Mouse (Mus musculus) hindbrain, embryonic 10.5 days (tissue): Measurements from ENCODE around the gene Chac2. TPM values are rescaled to one million over a fixed set of nuclear protein-coding genes. Genes with fewer than 3 reads are reported as not detected.
"Not testable (repeated sequence)": the region's sequence is repeated elsewhere in the genome, so short reads cannot be mapped to it uniquely, and the experiment has no call there.

Experiments
- DNase-seq: peaks from one replicate; pipeline ENCODE4 v3.0.0-alpha.2; 2017; ENCODE audit warnings: low spot score
- H3K27ac ChIP-seq: fragments of 300-500 bp; sonication (generic); 2 replicates; pipeline ENCODE4 v1.5.1; 2016; ENCODE audit warnings: mild to moderate bottlenecking, moderate library complexity
- H3K27me3 ChIP-seq: fragments of 300-500 bp; sonication (generic); 2 replicates; pipeline ENCODE4 v1.6.1; 2016; ENCODE audit warnings: mild to moderate bottlenecking; ENCODE audit not compliant: poor library complexity, insufficient read depth, severe bottlenecking
- H3K36me3 ChIP-seq: fragments of 300-500 bp; sonication (generic); 2 replicates; pipeline ENCODE4 v1.6.1; 2016; ENCODE audit warnings: mild to moderate bottlenecking, moderate library complexity
- H3K4me1 ChIP-seq: fragments of 300-500 bp; sonication (generic); replicated peaks from 2 replicates; pipeline ENCODE4 v1.6.1; 2016; ENCODE audit warnings: mild to moderate bottlenecking
- H3K4me3 ChIP-seq: fragments of 300-500 bp; sonication (generic); 2 replicates; pipeline ENCODE4 v1.5.1; 2016; ENCODE audit warnings: mild to moderate bottlenecking, moderate library complexity
- H3K9me3 ChIP-seq: fragments of 300-500 bp; sonication (generic); 2 replicates; pipeline ENCODE4 v1.6.1; 2016; ENCODE audit warnings: mild to moderate bottlenecking, moderate library complexity
- WGBS: fragments of 180-500 bp; shearing (Covaris S2); methylation state at CpG from one replicate; pipeline ENCODE4 v1.1.7; 2016; 5-methylcytosine and 5-hydroxymethylcytosine counted together
- polyA plus RNA-seq: library from polyadenylated mRNA; unstranded; fragments of >200 nt; fragmentation: Nextera tagmentation; extraction: Ambion mirVana; gene quantifications from 2 replicates; pipeline ENCODE4 v1.2.1, GENCODE M21; 2016

Chac2 gene
- 10.2 and 11.0 TPM in 2 replicates for polyA plus RNA-seq

- Histone ChIP-seq H3K36me3 (no peaks in the 10 kb centered on the region), H3K9me3 (no peaks in the 10 kb centered on the region), H3K4me1 (peaks cover 10% of the 10 kb centered on the region), H3K27me3 (no peaks in the 10 kb centered on the region), H3K27ac (peak within 1 kb of the TSS; percentile 89), H3K4me3 (peak within 1 kb of the TSS; percentile 67)
- WGBS: 1% methylated on average over 22 of the region's 22 CpGs
- DNase-seq: peak; percentile 79
Observed at GRCm38 (mm10) chr11:30985877-30986624, at the start of gene Chac2. Gene Chac2 (minus strand): TSS chr11:30986350.

- Histone ChIP-seq H3K4me1 (no peaks in the 10 kb centered on the region), H3K4me3 (no peak overlapping the region), H3K9me3 (peaks cover 13% of the 10 kb centered on the region), H3K27ac (no peak overlapping the region), H3K27me3 (no peaks in the 10 kb centered on the region), H3K36me3 (peaks cover 33% of the 10 kb centered on the region)
- 90% methylated on average over 4 of the region's 4 CpGs for WGBS
- DNase-seq: no peak
Observed at GRCm38 (mm10) chr11:31034958-31035357, 48.8 kb upstream of the Chac2 start.

DNA sequence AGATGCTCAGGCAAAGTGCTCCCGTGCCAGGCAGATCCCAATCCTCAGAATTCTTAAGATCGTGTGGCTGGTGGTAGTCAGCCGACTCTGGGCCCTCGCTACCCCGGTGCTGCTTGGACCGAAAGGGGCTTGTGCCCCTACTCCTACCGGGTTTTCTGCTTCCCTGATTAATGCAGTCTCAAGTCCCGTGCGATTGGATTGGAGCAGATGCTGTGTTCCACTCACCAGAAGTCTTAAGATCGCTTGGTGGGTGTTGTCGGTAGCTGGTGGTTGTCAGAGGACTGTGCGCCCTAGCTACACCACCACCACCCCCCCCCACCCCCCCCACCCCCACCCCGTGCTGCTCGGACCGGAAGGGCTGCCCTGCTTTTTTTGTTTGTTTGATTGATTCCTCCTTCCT is 31.3 kb upstream of the Chac2 start:
- H3K36me3 ChIP-seq, H3K4me1 ChIP-seq, H3K9me3 ChIP-seq, H3K27me3 ChIP-seq, DNase-seq, H3K27ac ChIP-seq, H3K4me3 ChIP-seq: not testable (repeated sequence)
- WGBS: 66% methylated on average over 15 of the region's 15 CpGs

DNA sequence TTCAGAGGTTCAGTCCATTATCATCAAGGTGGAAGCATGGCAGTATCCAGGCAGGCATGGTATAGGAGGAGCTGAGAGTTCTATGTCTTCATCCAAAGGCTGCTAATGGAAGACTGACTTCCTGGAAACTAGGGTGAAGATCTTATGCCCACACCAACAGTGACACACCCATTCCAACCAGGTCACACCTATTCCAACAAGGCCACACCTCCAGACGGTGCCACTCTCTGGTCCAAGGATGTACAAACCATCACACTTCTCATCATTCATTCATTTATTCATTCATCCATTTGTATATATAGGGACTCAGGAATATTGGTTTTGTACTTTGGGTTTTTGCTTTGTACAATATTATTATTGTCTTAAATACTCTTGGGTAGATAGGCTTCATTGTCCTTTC is 23.5 kb upstream of the Chac2 start:
- not testable (repeated sequence) for H3K27me3 ChIP-seq, H3K4me3 ChIP-seq, H3K27ac ChIP-seq, H3K4me1 ChIP-seq, H3K9me3 ChIP-seq, DNase-seq
- 93% methylated on average over 1 of the region's 1 CpGs for WGBS
- H3K36me3 ChIP-seq: peaks cover 16% of the 10 kb centered on the region

DNA sequence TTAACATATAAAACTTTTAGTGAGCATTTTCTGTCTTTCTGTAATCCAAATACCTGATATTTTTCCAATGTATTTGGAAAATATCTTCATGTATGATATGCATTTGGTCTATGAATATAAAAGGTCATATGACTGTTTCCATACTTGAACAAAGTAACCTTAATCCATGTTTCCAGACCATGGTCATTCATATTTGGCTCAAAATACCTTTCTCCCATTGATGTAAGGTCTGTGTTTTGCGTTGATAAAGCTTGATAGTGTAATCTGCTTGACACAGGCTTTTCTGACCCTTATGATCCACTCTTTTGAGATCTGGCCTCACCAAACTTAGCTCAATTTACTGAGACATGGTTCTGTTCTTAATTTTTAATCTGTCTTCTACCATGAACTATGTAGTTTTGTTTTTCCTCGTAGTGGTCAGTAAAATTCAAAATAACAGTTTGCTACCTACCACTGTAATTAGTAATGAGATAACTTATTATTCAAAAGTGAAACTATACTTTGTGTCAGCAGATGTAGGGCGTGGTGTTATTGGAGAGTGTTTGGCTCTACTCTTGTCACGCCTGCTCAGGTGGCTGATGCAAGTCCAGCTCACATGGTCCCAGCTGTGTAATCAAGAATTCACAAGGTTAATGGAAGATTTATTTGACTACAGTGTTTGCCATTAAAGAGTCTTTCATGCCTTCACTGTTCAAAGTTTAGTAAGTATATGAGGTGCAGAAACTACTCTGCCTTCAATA is 15.2 kb upstream of the Chac2 start:
- H3K4me1 ChIP-seq: no peaks in the 10 kb centered on the region
- 88% methylated on average over 4 of the region's 4 CpGs for WGBS
- no peaks in the 10 kb centered on the region for H3K27me3 ChIP-seq
- H3K36me3 ChIP-seq: peaks cover 3% of the 10 kb centered on the region; the same call in 1 of the 2 replicates
- H3K4me3 ChIP-seq: no peak overlapping the region
- no peak for DNase-seq
- no peaks in the 10 kb centered on the region for H3K9me3 ChIP-seq
- H3K27ac ChIP-seq: no peak overlapping the region

DNA sequence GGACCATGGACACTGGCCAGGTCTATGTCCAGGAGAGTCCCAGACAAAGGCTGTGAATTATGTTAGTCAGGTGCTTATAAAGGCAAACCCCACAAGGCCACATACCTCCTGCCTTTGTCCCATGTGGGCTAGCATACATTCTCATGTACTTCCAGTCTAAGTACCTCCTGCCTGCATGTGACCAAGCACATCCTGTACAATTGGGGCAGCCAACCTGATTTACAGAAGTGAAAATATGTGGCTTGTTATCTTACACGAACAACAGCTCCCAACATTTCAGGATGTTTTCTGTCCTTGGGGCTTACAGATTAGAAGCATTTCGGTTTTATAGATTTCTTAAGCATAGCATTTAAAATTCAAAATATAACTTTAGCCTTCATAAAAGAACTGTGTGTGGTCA is 13.9 kb upstream of the Chac2 start:
- Histone ChIP-seq H3K4me3 (no peak overlapping the region), H3K9me3 (no peaks in the 10 kb centered on the region), H3K4me1 (no peaks in the 10 kb centered on the region), H3K27me3 (no peaks in the 10 kb centered on the region), H3K36me3 (no peaks in the 10 kb centered on the region), H3K27ac (no peak overlapping the region)
- no peak for DNase-seq
- 97% methylated on average over 2 of the region's 2 CpGs for WGBS

DNA sequence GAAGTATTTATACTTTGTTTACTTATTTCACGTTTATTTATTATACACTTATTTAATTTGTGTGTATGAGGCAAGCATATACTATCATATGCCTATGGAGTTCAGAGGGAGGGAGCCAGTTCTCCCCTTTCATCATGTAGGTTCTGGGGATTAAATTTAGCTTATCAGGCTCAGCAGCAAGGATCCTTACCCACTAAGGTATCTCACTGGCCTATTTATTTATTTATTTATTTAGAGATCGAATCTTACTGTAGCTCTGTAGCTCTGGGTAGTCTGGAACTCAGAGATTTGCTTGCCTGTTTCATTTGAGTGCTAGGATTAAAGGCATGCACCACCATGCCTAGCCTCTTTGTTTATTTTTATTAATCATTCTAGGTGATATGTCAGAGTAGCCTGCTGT is 12.6 kb upstream of the Chac2 start:
- no peaks in the 10 kb centered on the region for H3K27me3 ChIP-seq
- H3K4me1 ChIP-seq: no peaks in the 10 kb centered on the region
- WGBS: 88% methylated on average over 2 of the region's 2 CpGs
- H3K9me3 ChIP-seq: no peaks in the 10 kb centered on the region
- no peak overlapping the region for H3K4me3 ChIP-seq
- no peak for DNase-seq
- H3K27ac ChIP-seq: no peak overlapping the region
- H3K36me3 ChIP-seq: no peaks in the 10 kb centered on the region

- H3K27ac ChIP-seq: no peak overlapping the region
- H3K4me3 ChIP-seq: no peak overlapping the region
- DNase-seq: no peak
- H3K27me3 ChIP-seq: no peaks in the 10 kb centered on the region
- no peaks in the 10 kb centered on the region for H3K36me3 ChIP-seq
- H3K9me3 ChIP-seq: no peaks in the 10 kb centered on the region
- no peaks in the 10 kb centered on the region for H3K4me1 ChIP-seq
- 95% methylated on average over 5 of the region's 5 CpGs for WGBS
Observed at GRCm38 (mm10) chr11:30998199-30998598, 12.0 kb upstream of the Chac2 start.

DNA sequence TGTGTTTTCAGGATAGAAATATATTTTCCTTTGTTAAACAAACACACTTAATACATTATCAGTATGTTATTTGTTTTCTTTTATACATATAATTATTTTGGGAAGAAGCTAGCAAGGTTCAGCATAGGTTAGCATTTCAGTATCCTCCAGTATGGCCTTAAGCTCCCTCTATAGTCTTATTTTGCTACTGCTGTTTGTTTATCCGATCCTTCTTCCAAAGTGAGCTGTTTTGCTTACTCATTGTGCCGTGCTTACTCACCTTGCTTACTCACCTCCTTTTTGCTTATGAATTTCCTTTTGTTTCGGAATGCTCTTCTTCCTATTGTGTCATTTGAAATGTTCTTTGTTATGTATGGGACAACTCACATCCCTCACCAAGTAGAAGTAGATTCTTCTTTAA is 10.5 kb upstream of the Chac2 start:
- WGBS: 92% methylated on average over 3 of the region's 3 CpGs
- H3K4me3 ChIP-seq: no peak overlapping the region
- no peaks in the 10 kb centered on the region for H3K4me1 ChIP-seq
- H3K27me3 ChIP-seq: no peaks in the 10 kb centered on the region
- DNase-seq: no peak
- no peaks in the 10 kb centered on the region for H3K9me3 ChIP-seq
- H3K36me3 ChIP-seq: no peaks in the 10 kb centered on the region
- no peak overlapping the region for H3K27ac ChIP-seq

- H3K36me3 ChIP-seq: no peaks in the 10 kb centered on the region
- WGBS: 7% methylated on average over 2 of the region's 2 CpGs
- H3K27me3 ChIP-seq: no peaks in the 10 kb centered on the region
- peak overlapping the region; percentile 89 for H3K27ac ChIP-seq
- peak; percentile 3 for DNase-seq
- H3K9me3 ChIP-seq: no peaks in the 10 kb centered on the region
- peaks cover 10% of the 10 kb centered on the region for H3K4me1 ChIP-seq
- H3K4me3 ChIP-seq: peak overlapping the region; percentile 67
Observed at GRCm38 (mm10) chr11:30986625-30987017, 471 bp upstream of the Chac2 start.

DNA sequence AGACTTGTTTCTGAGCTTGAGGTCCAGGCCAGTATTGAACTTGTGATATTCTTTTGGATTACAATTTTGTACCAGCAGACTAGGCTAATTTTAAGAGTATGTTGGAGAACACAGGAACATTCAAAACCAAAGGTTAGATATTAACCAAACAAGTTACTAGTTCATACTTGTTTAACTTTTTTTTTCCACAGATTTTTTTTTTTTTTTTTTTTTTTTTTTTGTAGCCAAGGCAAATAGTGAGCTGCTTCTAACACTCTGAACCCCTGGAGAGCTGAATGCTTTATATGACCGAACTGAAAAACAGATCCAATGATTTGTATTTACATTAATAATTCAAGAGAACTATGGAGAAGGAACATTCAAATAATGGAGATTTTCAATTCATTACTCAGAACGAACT is 913 bp downstream of the Chac2 start:
- no peak overlapping the region for H3K27ac ChIP-seq
- 63% methylated on average over 2 of the region's 2 CpGs for WGBS
- H3K27me3 ChIP-seq: no peaks in the 10 kb centered on the region
- peaks cover 10% of the 10 kb centered on the region for H3K4me1 ChIP-seq
- H3K36me3 ChIP-seq: no peaks in the 10 kb centered on the region
- H3K4me3 ChIP-seq: peak overlapping the region; percentile 67; the same call in 1 of the 2 replicates
- no peak for DNase-seq
- no peaks in the 10 kb centered on the region for H3K9me3 ChIP-seq

GRCm38 (mm10) chr11:30954279-30954725 is 31.8 kb downstream of the Chac2 start, which contains the start of gene Erlec1:
Gene Erlec1 (minus strand): TSS chr11:30954335.
- DNase-seq: peak; percentile 90
- H3K27me3 ChIP-seq: no peaks in the 10 kb centered on the region
- H3K9me3 ChIP-seq: peaks cover 22% of the 10 kb centered on the region
- peak within 1 kb of the TSS; percentile 94 for H3K27ac ChIP-seq
- H3K4me1 ChIP-seq: peaks cover 18% of the 10 kb centered on the region
- 1% methylated on average over 40 of the region's 40 CpGs for WGBS
- H3K4me3 ChIP-seq: peak within 1 kb of the TSS; percentile 83
- H3K36me3 ChIP-seq: peaks cover 51% of the 10 kb centered on the region

DNA sequence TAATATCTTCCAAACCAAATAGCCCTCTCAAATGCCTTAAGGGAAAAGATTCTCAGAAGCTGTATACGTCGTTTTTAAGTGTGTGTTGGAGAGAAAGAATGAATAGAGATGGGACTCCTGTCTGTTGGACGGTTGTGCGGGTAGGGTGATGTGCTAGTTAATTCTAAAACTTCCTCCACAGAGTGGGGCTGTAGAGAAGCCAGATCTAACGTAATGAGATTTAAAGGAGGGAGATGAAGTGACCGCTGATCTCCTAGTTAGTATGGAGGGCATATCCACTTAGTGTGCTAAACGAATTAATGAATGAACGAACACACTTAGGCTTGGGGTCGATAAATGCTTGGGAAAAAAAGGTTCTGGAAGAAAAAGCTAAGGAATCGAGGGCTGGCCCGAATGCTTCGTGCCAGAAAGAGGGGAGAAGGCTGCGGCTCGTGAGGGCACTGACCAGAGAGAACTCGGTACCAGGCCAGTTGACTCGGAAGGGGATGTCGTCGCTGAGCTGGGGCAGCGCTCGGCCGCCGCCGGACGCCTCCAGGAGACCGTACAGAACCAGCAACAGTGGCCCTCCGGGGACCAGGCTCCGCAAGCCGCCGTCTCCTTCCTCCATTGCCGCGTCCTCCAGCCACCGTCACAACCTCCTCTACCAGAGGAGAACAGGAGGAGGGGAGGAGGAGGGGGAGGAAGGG is 32.5 kb downstream of the Chac2 start:
- Histone ChIP-seq H3K27me3 (no peaks in the 10 kb centered on the region), H3K27ac (peak overlapping the region; percentile 94), H3K4me3 (peak overlapping the region; percentile 83), H3K36me3 (peaks cover 57% of the 10 kb centered on the region), H3K9me3 (peaks cover 18% of the 10 kb centered on the region), H3K4me1 (peaks cover 18% of the 10 kb centered on the region)
- 2% methylated on average over 29 of the region's 32 CpGs for WGBS
- DNase-seq: peak; percentile 69
